Mouse (Mus musculus) MEL (cell line): ENCODE results near the gene Mdga1. TPM values are rescaled to one million over a fixed set of nuclear protein-coding genes. Genes with fewer than 3 reads are reported as not detected.

Experiments used
- DNase-seq: peaks from one replicate; pipeline ENCODE4 v3.0.0; 2011; ENCODE audit warnings: low read depth, low spot score
- H3K27ac ChIP-seq: 2 replicates; pipeline ENCODE4 v1.5.1; 2012; ENCODE audit warnings: low read depth, mild to moderate bottlenecking, control low read depth, low read length, moderate library complexity; ENCODE audit not compliant: control insufficient read depth
- H3K27me3 ChIP-seq, 2 experiments: fragments of 150-350 bp in 1 of 2; sonication (generic) in 1 of 2; 2 replicates each; pipeline ENCODE4 v1.6.1; 2012; ENCODE audit warnings: low read length in 2 of 2, mild to moderate bottlenecking in 2 of 2, improper control_type of control experiment in 1 of 2, moderate library complexity in 1 of 2; ENCODE audit not compliant: insufficient read depth in 2 of 2, control insufficient read depth in 1 of 2
- H3K36me3 ChIP-seq, 2 experiments: 2 replicates each; pipeline ENCODE4 v1.6.1; 2012 to 2014; ENCODE audit warnings: low read length in 2 of 2, improper control_type of control experiment in 1 of 2, inconsistent platforms in 1 of 2, mild to moderate bottlenecking in 1 of 2; ENCODE audit not compliant: insufficient read depth in 2 of 2, control insufficient read depth in 1 of 2
- H3K4me1 ChIP-seq, 2 experiments: fragments of 150-350 bp in 1 of 2; sonication (generic) in 1 of 2; 2 replicates each; pipeline ENCODE4 v1.6.1; 2012; ENCODE audit warnings: low read length in 2 of 2, improper control_type of control experiment in 1 of 2, mild to moderate bottlenecking in 1 of 2; ENCODE audit not compliant: insufficient read depth in 2 of 2, control insufficient read depth in 1 of 2
- H3K4me3 ChIP-seq, 2 experiments: fragments of 150-350 bp in 1 of 2; sonication (generic) in 1 of 2; 2 replicates each; pipeline ENCODE4 v1.5.1; 2012; ENCODE audit warnings: low read depth in 2 of 2, low read length in 2 of 2, mild to moderate bottlenecking in 2 of 2, moderate library complexity in 2 of 2, control low read depth in 1 of 2, improper control_type of control experiment in 1 of 2; ENCODE audit not compliant: control insufficient read depth in 1 of 2, insufficient read depth in 1 of 2
- H3K79me2 ChIP-seq: 2 replicates; pipeline ENCODE4 v1.6.1; 2012; ENCODE audit warnings: mild to moderate bottlenecking, low read length, moderate library complexity; ENCODE audit not compliant: control insufficient read depth, poor library complexity, insufficient read depth
- H3K9ac ChIP-seq: 2 replicates; pipeline ENCODE4 v1.6.1; 2012; ENCODE audit warnings: low read depth, mild to moderate bottlenecking, control low read depth, low read length, moderate library complexity; ENCODE audit not compliant: control insufficient read depth, poor library complexity, severe bottlenecking
- H3K9me3 ChIP-seq: fragments of 150-350 bp; sonication (generic); replicated peaks from 2 replicates; pipeline ENCODE4 v1.6.1; 2012; ENCODE audit warnings: mild to moderate bottlenecking, low read length, improper control_type of control experiment, moderate library complexity; ENCODE audit not compliant: insufficient read depth
- CHD2 ChIP-seq: IDR thresholded peaks from 2 replicates; pipeline ENCODE4 v1.6.1; 2011; ENCODE audit warnings: low read length, improper control_type of control experiment
- CTCF ChIP-seq, 3 experiments: IDR thresholded peaks in 2 of 3; conservative IDR thresholded peaks in 1 of 3; 2 replicates each; pipeline ENCODE4 v1.5.1; 2011 to 2012; ENCODE audit warnings: low read length in 3 of 3, low read depth in 2 of 3, mild to moderate bottlenecking in 2 of 3, improper control_type of control experiment in 1 of 3, inconsistent platforms in 1 of 3, mixed read lengths in 1 of 3, moderate library complexity in 1 of 3; ENCODE audit not compliant: control insufficient read depth in 1 of 3, insufficient read depth in 1 of 3, poor library complexity in 1 of 3, severe bottlenecking in 1 of 3
- E2F4 ChIP-seq: IDR thresholded peaks from 2 replicates; pipeline ENCODE4 v1.6.1; 2011; ENCODE audit warnings: low read depth, low read length, improper control_type of control experiment, borderline replicate concordance
- ELF1 ChIP-seq: IDR thresholded peaks from 2 replicates; pipeline ENCODE4 v1.6.1; 2014; ENCODE audit warnings: low read depth, mild to moderate bottlenecking, inconsistent platforms, low read length, improper control_type of control experiment, moderate library complexity
- EP300 ChIP-seq, 2 experiments: IDR thresholded peaks; 2 replicates each; pipeline ENCODE4 v1.6.1; 2011; ENCODE audit warnings: improper control_type of control experiment in 2 of 2, low read length in 2 of 2, low read depth in 1 of 2, mild to moderate bottlenecking in 1 of 2
- ETS1 ChIP-seq: IDR thresholded peaks from 2 replicates; pipeline ENCODE4 v1.6.1; 2012; ENCODE audit warnings: low read depth, mild to moderate bottlenecking, inconsistent platforms, low read length, improper control_type of control experiment, moderate library complexity
- GABPA ChIP-seq: IDR thresholded peaks from 2 replicates; pipeline ENCODE4 v1.6.1; 2012; ENCODE audit warnings: low read depth, mild to moderate bottlenecking, inconsistent platforms, low read length, improper control_type of control experiment, moderate library complexity
- GATA1 ChIP-seq: IDR thresholded peaks from 2 replicates; pipeline ENCODE4 v1.6.1; 2011; ENCODE audit warnings: low read depth, low read length, improper control_type of control experiment
- HCFC1 ChIP-seq: IDR thresholded peaks from 2 replicates; pipeline ENCODE4 v1.6.1; 2012; ENCODE audit warnings: low read depth, mild to moderate bottlenecking, inconsistent platforms, low read length, improper control_type of control experiment, moderate library complexity
- JUND ChIP-seq: IDR thresholded peaks from 2 replicates; pipeline ENCODE4 v1.6.1; 2011; ENCODE audit warnings: low read depth, mild to moderate bottlenecking, improper control_type of control experiment, low read length
- KAT2A ChIP-seq: conservative IDR thresholded peaks from 2 replicates; pipeline ENCODE4 v1.6.1; 2012; ENCODE audit warnings: low read depth, low read length, improper control_type of control experiment, inconsistent platforms
- MAX ChIP-seq: IDR thresholded peaks from 2 replicates; pipeline ENCODE4 v1.6.1; 2011; ENCODE audit warnings: low read length, improper control_type of control experiment
- MAZ ChIP-seq: IDR thresholded peaks from 2 replicates; pipeline ENCODE4 v1.6.1; 2012; ENCODE audit warnings: low read depth, mild to moderate bottlenecking, inconsistent platforms, low read length, improper control_type of control experiment
- MEF2A ChIP-seq: IDR thresholded peaks from 2 replicates; pipeline ENCODE4 v1.6.1; 2014; ENCODE audit warnings: low read depth, mild to moderate bottlenecking, inconsistent platforms, low read length, improper control_type of control experiment; ENCODE audit not compliant: poor library complexity, insufficient replicate concordance, severe bottlenecking; ENCODE audit errors: extremely low read depth
- MXI1 ChIP-seq: IDR thresholded peaks from 2 replicates; pipeline ENCODE4 v1.6.1; 2011; ENCODE audit warnings: mild to moderate bottlenecking, low read depth, low read length, improper control_type of control experiment
- MYB ChIP-seq: IDR thresholded peaks from 2 replicates; pipeline ENCODE4 v1.6.1; 2011; ENCODE audit warnings: mild to moderate bottlenecking, low read depth, low read length, improper control_type of control experiment
- NRF1 ChIP-seq: IDR thresholded peaks from 2 replicates; pipeline ENCODE4 v1.6.1; 2014; ENCODE audit warnings: low read depth, mild to moderate bottlenecking, inconsistent platforms, low read length, improper control_type of control experiment, moderate library complexity; ENCODE audit not compliant: poor library complexity, insufficient read depth, severe bottlenecking
- POLR2AphosphoS2 ChIP-seq: IDR thresholded peaks from 2 replicates; pipeline ENCODE4 v1.6.1; 2011; ENCODE audit warnings: low read length, improper control_type of control experiment
- POLR2AphosphoS5 ChIP-seq: IDR thresholded peaks from 2 replicates; pipeline ENCODE4 v1.6.1; 2012; ENCODE audit warnings: low read depth, borderline replicate concordance, mild to moderate bottlenecking, inconsistent platforms, low read length, moderate library complexity, mixed read lengths
- RAD21 ChIP-seq: IDR thresholded peaks from 2 replicates; pipeline ENCODE4 v1.6.1; 2011; ENCODE audit warnings: mild to moderate bottlenecking, low read depth, low read length, improper control_type of control experiment
- RCOR1 ChIP-seq: IDR thresholded peaks from 2 replicates; pipeline ENCODE4 v1.6.1; 2012; ENCODE audit warnings: low read depth, mild to moderate bottlenecking, inconsistent platforms, low read length, improper control_type of control experiment
- SIN3A ChIP-seq: IDR thresholded peaks from 2 replicates; pipeline ENCODE4 v1.6.1; 2012; ENCODE audit warnings: low read length, improper control_type of control experiment, inconsistent platforms
- TBP ChIP-seq: IDR thresholded peaks from 2 replicates; pipeline ENCODE4 v1.8.0; 2011; ENCODE audit warnings: low read depth, low read length, improper control_type of control experiment
- TCF12 ChIP-seq: IDR thresholded peaks from 2 replicates; pipeline ENCODE4 v1.6.1; 2014; ENCODE audit warnings: low read depth, mild to moderate bottlenecking, inconsistent platforms, low read length, improper control_type of control experiment, moderate library complexity
- ZC3H11A ChIP-seq: IDR thresholded peaks from 2 replicates; pipeline ENCODE4 v1.6.1; 2012; ENCODE audit warnings: low read depth, mild to moderate bottlenecking, inconsistent platforms, low read length, improper control_type of control experiment
- polyA plus RNA-seq, 2 experiments: library from polyadenylated mRNA; stranded (reverse) in 1 of 2; unstranded in 1 of 2; fragments of >175 nt in 1 of 2; fragments of >200 nt in 1 of 2; gene quantifications; 2 replicates each; pipeline versions ENCODE4 v1.2.1 to v1.2.4; 2012; ENCODE audit warnings: low replicate concordance in 2 of 2, low read depth in 1 of 2; ENCODE audit not compliant: insufficient read length in 2 of 2, insufficient read depth in 1 of 2, missing spikeins in 1 of 2
- total RNA-seq: library from RNA; depleted of rRNA; stranded (reverse); fragments of 300-350 nt; gene quantifications from 2 replicates; pipeline ENCODE4 v1.2.3, GENCODE M21; 2012

Gene Mdga1
- total and polyA plus RNA-seq, 3 experiments, result 0.27 to 2.3 TPM; not detected in 1

DNA sequence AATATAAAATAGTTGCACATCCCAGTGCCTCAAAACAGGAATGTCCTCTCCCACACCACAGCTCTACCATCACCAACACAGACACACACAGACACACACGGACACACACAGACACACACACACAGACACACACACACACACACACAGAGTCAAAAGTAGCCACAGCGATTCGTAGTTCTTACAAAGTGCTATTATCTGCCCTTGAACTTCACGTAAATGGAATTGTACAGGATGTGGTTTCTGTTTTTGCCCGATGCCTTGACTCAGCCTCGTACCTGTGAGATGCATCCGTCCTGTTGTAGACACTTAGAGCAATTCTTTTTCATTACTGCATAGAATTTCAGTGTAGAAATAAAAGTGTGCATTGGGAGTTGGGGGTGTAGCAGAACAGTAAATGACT, 3.3 kb upstream of the Mdga1 start:
- no peaks in the 10 kb centered on the region for H3K27me3 ChIP-seq
- TF ChIP-seq TCF12 (no peak), HCFC1 (no peak), MAZ (no peak), JUND (no peak), EP300 (IDR thresholded peaks at IDR 0.05; ENCODE audit: low read depth in 1 of 2, low read length in 2 of 2) (no peak), NRF1 (no peak), MXI1 (no peak), E2F4 (no peak), POLR2AphosphoS5 (no peak), GATA1 (no peak), KAT2A (no peak), CHD2 (no peak)
- no peaks in the 10 kb centered on the region for H3K79me2 ChIP-seq
- DNase-seq, result no peak
- H3K27ac ChIP-seq, result no peak overlapping the region
- no peak overlapping the region for H3K9ac ChIP-seq
- H3K4me3 ChIP-seq, result no peak overlapping the region
- no peaks in the 10 kb centered on the region for H3K9me3 ChIP-seq
- 0 out of 4 replicates have a peak, but pooled peaks cover 0 to 4% of the 10 kb centered on the region in 2 experiments for H3K4me1 ChIP-seq
- H3K36me3 ChIP-seq, result no peaks in the 10 kb centered on the region

DNA sequence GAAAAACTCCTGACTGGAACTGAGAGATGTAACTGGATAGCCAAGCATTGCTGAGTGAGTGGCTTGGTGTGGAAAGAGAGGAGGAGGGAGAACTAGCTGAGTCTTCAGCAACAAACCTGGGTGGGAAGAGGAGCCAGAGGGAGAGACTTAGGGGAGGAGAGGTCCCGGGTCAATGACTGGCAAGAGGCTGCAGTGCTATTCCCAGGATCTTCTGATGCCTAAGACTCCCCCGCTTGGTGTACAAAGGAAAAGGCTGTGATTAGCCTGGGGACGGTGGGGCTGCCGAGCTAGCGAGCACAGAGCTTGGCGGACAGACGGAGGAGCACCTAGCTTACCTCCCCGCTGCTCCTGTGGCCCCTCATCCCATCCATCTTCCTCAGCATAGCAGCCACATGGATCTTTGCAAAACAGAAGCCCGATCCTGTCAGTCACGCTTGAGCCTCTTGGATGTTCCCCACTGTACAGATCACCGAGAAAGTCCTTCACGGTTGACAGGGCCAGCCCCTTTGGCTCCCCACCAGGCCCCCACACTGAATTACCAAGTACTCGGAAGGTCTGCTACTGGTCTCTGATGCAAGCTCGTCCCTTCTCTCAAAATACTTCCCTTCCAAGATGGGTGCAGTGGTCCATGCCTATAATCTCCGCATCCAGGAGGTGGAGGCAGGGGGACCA, 2.0 kb upstream of the Mdga1 start:
- Histone ChIP-seq H3K9ac (no peak overlapping the region), H3K4me3 (no peak overlapping the region), H3K9me3 (no peaks in the 10 kb centered on the region), H3K36me3 (no peaks in the 10 kb centered on the region), H3K27ac (no peak overlapping the region), H3K27me3 (no peaks in the 10 kb centered on the region), H3K4me1 (0 out of 4 replicates have a peak, but pooled peaks cover 0 to 4% of the 10 kb centered on the region in 2 experiments), H3K79me2 (no peaks in the 10 kb centered on the region)
- DNase-seq, result no peak
- no peak for TF ChIP-seq MAX
- no peak for TF ChIP-seq TCF12
- no peak for TF ChIP-seq GABPA

DNA sequence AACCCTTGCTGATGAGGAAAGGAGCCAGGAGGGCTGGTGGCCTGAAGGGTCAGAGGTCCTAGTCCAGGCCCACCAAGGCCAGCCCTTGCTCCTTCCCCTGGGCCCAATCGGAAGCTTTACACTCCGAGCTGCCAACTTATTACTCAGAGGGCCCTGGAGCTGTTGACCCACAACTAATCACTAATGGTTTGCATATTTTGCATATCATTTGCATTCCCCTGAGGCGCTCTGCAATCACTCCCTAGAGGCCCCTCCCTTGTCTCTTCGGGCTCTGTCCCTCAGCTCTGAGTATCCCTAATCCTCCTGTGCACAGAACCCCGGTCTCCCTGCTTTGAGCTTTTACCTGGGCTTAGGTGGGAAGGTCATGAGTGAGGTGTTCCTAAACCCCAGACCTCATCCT, 4.4 kb downstream of the Mdga1 start:
- Histone ChIP-seq H3K27me3 (no peaks in the 10 kb centered on the region), H3K27ac (no peak overlapping the region), H3K36me3 (no peaks in the 10 kb centered on the region), H3K4me3 (no peak overlapping the region), H3K9me3 (no peaks in the 10 kb centered on the region), H3K9ac (no peak overlapping the region), H3K79me2 (no peaks in the 10 kb centered on the region), H3K4me1 (no peaks in the 10 kb centered on the region)
- no peak for DNase-seq
- no peak for TF ChIP-seq RCOR1
- TF ChIP-seq SIN3A, result no peak
- no peak for TF ChIP-seq ZC3H11A
- TF ChIP-seq TBP, result no peak
- TF ChIP-seq RAD21, result no peak
- no peak for TF ChIP-seq MXI1
- TF ChIP-seq ETS1, result no peak
- no peak for TF ChIP-seq ELF1
- TF ChIP-seq MEF2A, result no peak
- TF ChIP-seq GATA1, result no peak
- TF ChIP-seq JUND, result no peak
- TF ChIP-seq GABPA, result no peak
- TF ChIP-seq POLR2AphosphoS2, result no peak
- TF ChIP-seq EP300 (IDR thresholded peaks at IDR 0.05; ENCODE audit: low read depth in 1 of 2, low read length in 2 of 2), result no peak
- no peak for TF ChIP-seq HCFC1
- no peak for TF ChIP-seq CTCF (IDR thresholded peaks at IDR 0.05 in 2 of 3, conservative IDR thresholded peaks at IDR 0.05 in 1 of 3; ENCODE audit: control insufficient read depth in 1 of 3, insufficient read depth in 1 of 3, low read depth in 2 of 3, low read length in 3 of 3, poor library complexity in 1 of 3, severe bottlenecking in 1 of 3)
- no peak for TF ChIP-seq TCF12
- TF ChIP-seq MYB, result no peak
